Mouse (Mus musculus): ENCODE data around the gene Crat. TPM values are rescaled to one million over a fixed set of nuclear protein-coding genes. Genes with fewer than 3 reads are reported as not detected.
A peak's percentile ranks its signal among the peaks of the same experiment; 100 is the strongest.

The Crat gene
- polyA plus RNA-seq, 1 experiment from 2014 or later, result 61.5 TPM

GRCm38 (mm10) chr2:30407778-30408177, 7.8 kb downstream of the Crat start:
- Histone ChIP-seq H3K27me3 (ENCODE audit: control insufficient read depth, insufficient read depth, low read length) (no peaks in the 10 kb centered on the region), H3K9me3 (replicated peaks; ENCODE audit: control insufficient read depth, low read length) (no peaks in the 10 kb centered on the region), H3K9ac (ENCODE audit: low read depth, low read length) (no peak overlapping the region), H3K4me3 (ENCODE audit: low read depth, low read length) (no peak overlapping the region), H3K36me3 (ENCODE audit: control insufficient read depth, insufficient read depth, low read length) (peaks cover 20% of the 10 kb centered on the region), H3K27ac (ENCODE audit: low read depth, low read length) (no peak overlapping the region), H3K4me2 (no peak overlapping the region), H3K4me1 (ENCODE audit: control insufficient read depth, insufficient read depth, low read length) (peaks cover 3% of the 10 kb centered on the region; the same call in 1 of the 2 replicates)
- ATAC-seq (replicated peaks; ENCODE audit: insufficient number of reproducible peaks, low FRiP score, low TSS enrichment), result no peak
- WGBS (ENCODE audit: insufficient replicate concordance), result 83% methylated on average over 10 of the region's 10 CpGs

GRCm38 (mm10) chr2:30407221-30407620, 8.4 kb downstream of the Crat start:
- peaks cover 21% of the 10 kb centered on the region for H3K36me3 ChIP-seq (ENCODE audit: control insufficient read depth, insufficient read depth, low read length)
- ATAC-seq (replicated peaks; ENCODE audit: insufficient number of reproducible peaks, low FRiP score, low TSS enrichment), result no peak
- 81% methylated on average over 2 of the region's 2 CpGs for WGBS (ENCODE audit: insufficient replicate concordance)
- H3K4me3 ChIP-seq (ENCODE audit: low read depth, low read length), result no peak overlapping the region
- peaks cover 3% of the 10 kb centered on the region; the same call in 1 of the 2 replicates for H3K4me1 ChIP-seq (ENCODE audit: control insufficient read depth, insufficient read depth, low read length)
- no peak overlapping the region for H3K27ac ChIP-seq (ENCODE audit: low read depth, low read length)
- H3K27me3 ChIP-seq (ENCODE audit: control insufficient read depth, insufficient read depth, low read length), result no peaks in the 10 kb centered on the region
- no peaks in the 10 kb centered on the region for H3K9me3 ChIP-seq (replicated peaks; ENCODE audit: control insufficient read depth, low read length)
- H3K4me2 ChIP-seq, result no peak overlapping the region
- H3K9ac ChIP-seq (ENCODE audit: low read depth, low read length), result no peak overlapping the region

- no peak overlapping the region for H3K27ac ChIP-seq (ENCODE audit: low read depth, low read length)
- H3K9me3 ChIP-seq (replicated peaks; ENCODE audit: control insufficient read depth, low read length), result no peaks in the 10 kb centered on the region
- peaks cover 24% of the 10 kb centered on the region for H3K36me3 ChIP-seq (ENCODE audit: control insufficient read depth, insufficient read depth, low read length)
- H3K4me3 ChIP-seq (ENCODE audit: low read depth, low read length), result no peak overlapping the region
- ATAC-seq (replicated peaks; ENCODE audit: insufficient number of reproducible peaks, low FRiP score, low TSS enrichment), result no peak
- H3K27me3 ChIP-seq (ENCODE audit: control insufficient read depth, insufficient read depth, low read length), result no peaks in the 10 kb centered on the region
- 90% methylated on average over 1 of the region's 1 CpGs for WGBS (ENCODE audit: insufficient replicate concordance)
- H3K9ac ChIP-seq (ENCODE audit: low read depth, low read length), result no peak overlapping the region
- no peak overlapping the region for H3K4me2 ChIP-seq
- no peaks in the 10 kb centered on the region for H3K4me1 ChIP-seq (ENCODE audit: control insufficient read depth, insufficient read depth, low read length)
Observed at GRCm38 (mm10) chr2:30403870-30404269, 11.7 kb downstream of the Crat start.

- Histone ChIP-seq H3K9me3 (replicated peaks; ENCODE audit: control insufficient read depth, low read length) (no peaks in the 10 kb centered on the region), H3K27me3 (ENCODE audit: control insufficient read depth, insufficient read depth, low read length) (no peaks in the 10 kb centered on the region), H3K4me3 (ENCODE audit: low read depth, low read length) (no peak overlapping the region), H3K36me3 (ENCODE audit: control insufficient read depth, insufficient read depth, low read length) (peaks cover 29% of the 10 kb centered on the region), H3K9ac (ENCODE audit: low read depth, low read length) (no peak overlapping the region), H3K4me2 (no peak overlapping the region), H3K4me1 (ENCODE audit: control insufficient read depth, insufficient read depth, low read length) (no peaks in the 10 kb centered on the region; the same call in 1 of the 2 replicates), H3K27ac (ENCODE audit: low read depth, low read length) (no peak overlapping the region)
- no peak for ATAC-seq (replicated peaks; ENCODE audit: insufficient number of reproducible peaks, low FRiP score, low TSS enrichment)
- 52% methylated on average over 2 of the region's 2 CpGs for WGBS (ENCODE audit: insufficient replicate concordance)
Observed at GRCm38 (mm10) chr2:30402843-30403242, 12.8 kb downstream of the Crat start.

GRCm38 (mm10) chr2:30402351-30402826, 13.2 kb downstream of the Crat start:
- no peak overlapping the region for H3K27ac ChIP-seq (ENCODE audit: low read depth, low read length)

GRCm38 (mm10) chr2:30401581-30401980, 14.0 kb downstream of the Crat start:
- no peak overlapping the region for H3K9ac ChIP-seq (ENCODE audit: low read depth, low read length)

More at GRCm38 (mm10) chr2:30402351-30402826, 13.2 kb downstream of the Crat start:
- peaks cover 34% of the 10 kb centered on the region for H3K36me3 ChIP-seq (ENCODE audit: control insufficient read depth, insufficient read depth, low read length)
- no peak overlapping the region for H3K4me3 ChIP-seq (ENCODE audit: low read depth, low read length)
- no peaks in the 10 kb centered on the region for H3K27me3 ChIP-seq (ENCODE audit: control insufficient read depth, insufficient read depth, low read length)
- no peak for ATAC-seq (replicated peaks; ENCODE audit: insufficient number of reproducible peaks, low FRiP score, low TSS enrichment)
- no peak overlapping the region for H3K4me2 ChIP-seq
- WGBS (ENCODE audit: insufficient replicate concordance), result 87% methylated on average over 9 of the region's 9 CpGs
- H3K9ac ChIP-seq (ENCODE audit: low read depth, low read length), result no peak overlapping the region
- H3K4me1 ChIP-seq (ENCODE audit: control insufficient read depth, insufficient read depth, low read length), result no peaks in the 10 kb centered on the region; the same call in 1 of the 2 replicates
- H3K9me3 ChIP-seq (replicated peaks; ENCODE audit: control insufficient read depth, low read length), result no peaks in the 10 kb centered on the region

GRCm38 (mm10) chr2:30399191-30400171, 16.1 kb downstream of the Crat start:
- Histone ChIP-seq H3K36me3 (ENCODE audit: control insufficient read depth, insufficient read depth, low read length) (peaks cover 24% of the 10 kb centered on the region), H3K27ac (ENCODE audit: low read depth, low read length) (0 out of 2 replicates have a peak overlapping the region, but pooled peaks have one; percentile 16)
- WGBS (ENCODE audit: insufficient replicate concordance), result 70% methylated on average over 20 of the region's 20 CpGs

More at GRCm38 (mm10) chr2:30401581-30401980, 14.0 kb downstream of the Crat start:
- H3K27me3 ChIP-seq (ENCODE audit: control insufficient read depth, insufficient read depth, low read length), result no peaks in the 10 kb centered on the region
- H3K36me3 ChIP-seq (ENCODE audit: control insufficient read depth, insufficient read depth, low read length), result peaks cover 31% of the 10 kb centered on the region
- H3K9me3 ChIP-seq (replicated peaks; ENCODE audit: control insufficient read depth, low read length), result no peaks in the 10 kb centered on the region
- no peak for ATAC-seq (replicated peaks; ENCODE audit: insufficient number of reproducible peaks, low FRiP score, low TSS enrichment)
- no peak overlapping the region for H3K27ac ChIP-seq (ENCODE audit: low read depth, low read length)
- no peak overlapping the region for H3K4me2 ChIP-seq
- no peaks in the 10 kb centered on the region; the same call in 1 of the 2 replicates for H3K4me1 ChIP-seq (ENCODE audit: control insufficient read depth, insufficient read depth, low read length)
- WGBS (ENCODE audit: insufficient replicate concordance), result 83% methylated on average over 1 of the region's 1 CpGs
- H3K4me3 ChIP-seq (ENCODE audit: low read depth, low read length), result no peak overlapping the region

GRCm38 (mm10) chr2:30397986-30398512, 17.6 kb downstream of the Crat start:
- ATAC-seq (replicated peaks; ENCODE audit: insufficient number of reproducible peaks, low FRiP score, low TSS enrichment), result no peak
- Histone ChIP-seq H3K36me3 (ENCODE audit: control insufficient read depth, insufficient read depth, low read length) (peaks cover 19% of the 10 kb centered on the region), H3K4me3 (ENCODE audit: low read depth, low read length) (no peak overlapping the region), H3K9me3 (replicated peaks; ENCODE audit: control insufficient read depth, low read length) (no peaks in the 10 kb centered on the region), H3K27ac (ENCODE audit: low read depth, low read length) (no peak overlapping the region), H3K9ac (ENCODE audit: low read depth, low read length) (no peak overlapping the region), H3K27me3 (ENCODE audit: control insufficient read depth, insufficient read depth, low read length) (no peaks in the 10 kb centered on the region), H3K4me1 (ENCODE audit: control insufficient read depth, insufficient read depth, low read length) (peaks cover 12% of the 10 kb centered on the region), H3K4me2 (no peak overlapping the region)
- 84% methylated on average over 10 of the region's 10 CpGs for WGBS (ENCODE audit: insufficient replicate concordance)

More at GRCm38 (mm10) chr2:30399191-30400171, 16.1 kb downstream of the Crat start:
- H3K4me3 ChIP-seq (ENCODE audit: low read depth, low read length), result no peak overlapping the region
- H3K4me2 ChIP-seq, result no peak overlapping the region
- ATAC-seq (replicated peaks; ENCODE audit: insufficient number of reproducible peaks, low FRiP score, low TSS enrichment), result no peak
- no peaks in the 10 kb centered on the region for H3K27me3 ChIP-seq (ENCODE audit: control insufficient read depth, insufficient read depth, low read length)
- H3K9ac ChIP-seq (ENCODE audit: low read depth, low read length), result peak overlapping the region; percentile 30; the same call in 1 of the 2 replicates
- H3K9me3 ChIP-seq (replicated peaks; ENCODE audit: control insufficient read depth, low read length), result no peaks in the 10 kb centered on the region
- H3K4me1 ChIP-seq (ENCODE audit: control insufficient read depth, insufficient read depth, low read length), result no peaks in the 10 kb centered on the region; the same call in 1 of the 2 replicates

All from heart, embryonic 11.5 days (tissue).